Mouse (Mus musculus): Measurements from ENCODE around the gene Ankdd1b.

DNA sequence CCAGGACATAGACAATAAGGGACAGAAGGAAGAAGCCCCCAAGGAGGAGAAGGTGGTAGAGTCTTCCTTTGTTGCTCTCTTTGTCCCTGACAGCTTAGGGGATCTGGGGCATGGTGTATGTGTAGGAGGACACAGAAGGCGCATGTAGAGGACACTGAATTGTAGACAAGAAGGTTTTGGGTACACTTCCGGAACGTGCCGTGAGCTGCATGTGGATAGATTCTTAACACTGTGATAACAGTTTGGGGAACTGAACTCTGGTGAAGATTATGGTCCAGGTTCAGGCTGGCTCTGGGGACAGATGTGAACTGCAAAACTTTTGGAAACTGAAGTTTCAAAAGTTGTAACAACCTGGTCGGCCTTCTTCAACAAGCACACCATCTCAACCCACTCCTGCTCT, 13.4 kb downstream of the Ankdd1b start:
- TF ChIP-seq CTCF (IDR thresholded peaks at IDR 0.05; ENCODE audit: low read depth) (no peak), EP300 (IDR thresholded peaks at IDR 0.05; ENCODE audit: low read depth) (no peak)
